Mouse (Mus musculus): ENCODE results near the gene Nbea.

GRCm38 (mm10) chr3:56203968-56204367, 20.5 kb upstream of the Nbea start:
- TF ChIP-seq CTCF (IDR thresholded peaks at IDR 0.05; ENCODE audit: borderline replicate concordance, control insufficient read depth, extremely low read depth, insufficient read depth, low read length, poor library complexity) (no peak), POLR2A (IDR thresholded peaks at IDR 0.05; ENCODE audit: control insufficient read depth, extremely low read depth, insufficient read depth, low read length, poor library complexity) (no peak)
